Mouse (Mus musculus) lung, adult 2 months (tissue): Measurements from ENCODE around the gene Poll.

Source experiments
- CTCF ChIP-seq: fragments of 200-500 bp; IDR thresholded peaks from 2 replicates; pipeline ENCODE4 v1.5.1; 2011; ENCODE audit warnings: mild to moderate bottlenecking, low read length, control low read depth; ENCODE audit not compliant: insufficient read depth
- POLR2A ChIP-seq: fragments of 200-500 bp; IDR thresholded peaks from 2 replicates; pipeline ENCODE4 v1.6.1; 2011; ENCODE audit warnings: low read depth, mild to moderate bottlenecking, control low read depth, low read length, borderline replicate concordance; ENCODE audit errors: extremely low read depth

- TF ChIP-seq CTCF: no peak
- TF ChIP-seq POLR2A: no peak
Observed at GRCm38 (mm10) chr19:45515341-45515740, 45.0 kb downstream of the Poll start.
